26 mouse cellular contexts compared by ENCODE assay signal in genomic region chr6:99500570-99501270, GRCm38 (mm10). TPM values are rescaled to one million over a fixed set of nuclear protein-coding genes. Genes with fewer than 3 reads are reported as not detected.
A peak's percentile ranks its signal among the peaks of the same experiment; 100 is the strongest.
DNase-seq lines count a peak whose midpoint lies in the region; ATAC-seq and TF ChIP-seq lines count a peak whose summit lies in the region.
"Had no signal": no experiment of that assay in that cellular context is flagged by ENCODE, and none has a peak within 500 bp of the region (broad histone marks: within the 10 kb centered on the region; RNA-seq: fewer than 3 reads in every experiment).

No protein-coding gene starts in this region.

- no peak for TF ChIP-seq EP300 in liver, postnatal 0 days (IDR thresholded peaks at IDR 0.05; ENCODE audit: low read depth)

- H3K9ac ChIP-seq in heart, embryonic 12.5 days = no peak overlapping the region
- no peak overlapping the region for H3K9ac ChIP-seq in liver, embryonic 13.5 days
- H3K9ac ChIP-seq in liver, embryonic 15.5 days = no peak overlapping the region
- no peak overlapping the region for H3K9ac ChIP-seq in liver, postnatal 0 days (replicated peaks)
- H3K9ac ChIP-seq: embryonic facial prominence, embryonic 13.5 days; embryonic facial prominence, embryonic 15.5 days; forebrain, embryonic 13.5 days; forebrain, embryonic 15.5 days had no signal

- WGBS in heart, embryonic 12.5 days = 86% methylated on average over 3 of the region's 3 CpGs
- 64% methylated on average over 3 of the region's 3 CpGs for WGBS in liver, embryonic 13.5 days (ENCODE audit: insufficient replicate concordance)
- 65% methylated on average over 3 of the region's 3 CpGs for WGBS in liver, embryonic 15.5 days (ENCODE audit: insufficient replicate concordance)
- WGBS in liver, postnatal 0 days (ENCODE audit: insufficient replicate concordance) = 61% methylated on average over 3 of the region's 3 CpGs
- WGBS in forebrain, embryonic 10.5 days = 94% methylated on average over 3 of the region's 3 CpGs

- H3K27me3 ChIP-seq in heart, embryonic 12.5 days (replicated peaks) = no peaks in the 10 kb centered on the region
- no peaks in the 10 kb centered on the region for H3K27me3 ChIP-seq in liver, embryonic 13.5 days
- H3K27me3 ChIP-seq in liver, embryonic 15.5 days = no peaks in the 10 kb centered on the region
- H3K27me3 ChIP-seq in liver, postnatal 0 days (ENCODE audit: insufficient read depth, low read length) = no peaks in the 10 kb centered on the region
- no peaks in the 10 kb centered on the region for H3K27me3 ChIP-seq in forebrain, embryonic 10.5 days (ENCODE audit: poor library complexity, severe bottlenecking)
- H3K27me3 ChIP-seq: CH12.LX; embryonic facial prominence, embryonic 13.5 days; embryonic facial prominence, embryonic 15.5 days; forebrain, embryonic 13.5 days; forebrain, embryonic 15.5 days; Patski had no signal

- ATAC-seq in heart, embryonic 12.5 days (ENCODE audit: insufficient number of reproducible peaks, low FRiP score) = no peak
- ATAC-seq in liver, embryonic 13.5 days (ENCODE audit: low read depth) = peak; percentile 42; the same call in 1 of the 2 replicates
- ATAC-seq in liver, embryonic 15.5 days (ENCODE audit: insufficient read depth) = peak; percentile 58
- ATAC-seq in liver, postnatal 0 days = peak; percentile 79
- ATAC-seq: activated CD4-positive, CD25-positive, alpha-beta regulatory T cell, adult 4 months; CD4-positive, CD25-positive, alpha-beta regulatory T cell, adult 4 months; forebrain, embryonic 13.5 days; forebrain, embryonic 15.5 days; Patski had no signal

- H3K4me3 ChIP-seq in heart, embryonic 12.5 days = no peak overlapping the region
- no peak overlapping the region for H3K4me3 ChIP-seq in liver, embryonic 13.5 days (replicated peaks)
- H3K4me3 ChIP-seq in liver, embryonic 15.5 days (replicated peaks) = no peak overlapping the region
- no peak overlapping the region for H3K4me3 ChIP-seq in liver, postnatal 0 days (ENCODE audit: low read depth, low read length)
- H3K4me3 ChIP-seq in forebrain, embryonic 10.5 days = no peak overlapping the region
- H3K4me3 ChIP-seq: embryonic facial prominence, embryonic 13.5 days; embryonic facial prominence, embryonic 15.5 days; erythroblast, embryonic 14.5 days; forebrain, embryonic 13.5 days; forebrain, embryonic 15.5 days had no signal

- H3K36me3 ChIP-seq in heart, embryonic 12.5 days = peaks cover 19% of the 10 kb centered on the region
- H3K36me3 ChIP-seq in liver, embryonic 13.5 days = no peaks in the 10 kb centered on the region
- no peaks in the 10 kb centered on the region for H3K36me3 ChIP-seq in liver, embryonic 15.5 days (replicated peaks)
- H3K36me3 ChIP-seq in liver, postnatal 0 days (replicated peaks; ENCODE audit: insufficient read depth, low read length) = no peaks in the 10 kb centered on the region
- H3K36me3 ChIP-seq in forebrain, embryonic 10.5 days (replicated peaks) = peaks cover 35% of the 10 kb centered on the region
- H3K36me3 ChIP-seq: embryonic facial prominence, embryonic 13.5 days; embryonic facial prominence, embryonic 15.5 days; forebrain, embryonic 15.5 days had no signal

- no peak overlapping the region for H3K27ac ChIP-seq in heart, embryonic 12.5 days (ENCODE audit: poor library complexity, severe bottlenecking)
- peak overlapping the region; percentile 21; the same call in 1 of the 2 replicates for H3K27ac ChIP-seq in liver, embryonic 13.5 days
- peak overlapping the region; percentile 3; the same call in 1 of the 2 replicates for H3K27ac ChIP-seq in liver, embryonic 15.5 days (replicated peaks)
- H3K27ac ChIP-seq in liver, postnatal 0 days (ENCODE audit: low read depth) = peak overlapping the region; percentile 62
- H3K27ac ChIP-seq in forebrain, embryonic 10.5 days = no peak overlapping the region
- H3K27ac ChIP-seq: embryonic facial prominence, embryonic 13.5 days; embryonic facial prominence, embryonic 15.5 days; forebrain, embryonic 13.5 days; forebrain, embryonic 15.5 days had no signal

- H3K4me1 ChIP-seq in heart, embryonic 12.5 days (replicated peaks) = peaks cover 21% of the 10 kb centered on the region
- peaks cover 42% of the 10 kb centered on the region for H3K4me1 ChIP-seq in liver, embryonic 13.5 days (replicated peaks)
- peaks cover 31% of the 10 kb centered on the region for H3K4me1 ChIP-seq in liver, embryonic 15.5 days (replicated peaks)
- H3K4me1 ChIP-seq in liver, postnatal 0 days (ENCODE audit: insufficient read depth) = peaks cover 26% of the 10 kb centered on the region
- H3K4me1 ChIP-seq in forebrain, embryonic 10.5 days = peaks cover 25% of the 10 kb centered on the region
- H3K4me1 ChIP-seq: embryonic facial prominence, embryonic 15.5 days; forebrain, embryonic 15.5 days had no signal

- peak; percentile 61 for DNase-seq in heart, adult 11 months
- no peak for DNase-seq in liver, embryonic 13.5 days
- DNase-seq in liver = no peak
- DNase-seq in liver, postnatal 0 days = no peak
- DNase-seq in forebrain, embryonic 10.5 days (ENCODE audit: extremely low spot score, low spot score) = no peak
- DNase-seq: adrenal gland, adult 8-10 months; adrenal gland, postnatal 14 days; adrenal gland, postnatal 36 days; B cell, adult 2 months; cerebellum, adult 11-12 months; cerebellum, adult 2 months; cerebellum, adult 9-10 months; cerebellum, postnatal 10 days; cerebellum, postnatal 25 days had no signal

- H3K4me2 ChIP-seq in heart, embryonic 12.5 days = no peak overlapping the region
- no peak overlapping the region for H3K4me2 ChIP-seq in liver, embryonic 13.5 days
- H3K4me2 ChIP-seq in liver, embryonic 15.5 days = no peak overlapping the region
- no peak overlapping the region for H3K4me2 ChIP-seq in liver, postnatal 0 days (ENCODE audit: low read depth, low read length)
- H3K4me2 ChIP-seq: embryonic facial prominence, embryonic 13.5 days; embryonic facial prominence, embryonic 15.5 days; forebrain, embryonic 13.5 days; forebrain, embryonic 15.5 days had no signal

- H3K9me3 ChIP-seq in heart, embryonic 12.5 days (replicated peaks) = no peaks in the 10 kb centered on the region
- H3K9me3 ChIP-seq in liver, embryonic 13.5 days (replicated peaks) = no peaks in the 10 kb centered on the region
- no peaks in the 10 kb centered on the region for H3K9me3 ChIP-seq in liver, embryonic 15.5 days (replicated peaks)
- H3K9me3 ChIP-seq in liver, postnatal 0 days (ENCODE audit: low read length) = no peaks in the 10 kb centered on the region
- no peaks in the 10 kb centered on the region for H3K9me3 ChIP-seq in forebrain, embryonic 10.5 days
- H3K9me3 ChIP-seq: embryonic facial prominence, embryonic 13.5 days; embryonic facial prominence, embryonic 15.5 days; forebrain, embryonic 13.5 days; forebrain, embryonic 15.5 days; G1E had no signal

- no peak for TF ChIP-seq CTCF in liver, postnatal 0 days (IDR thresholded peaks at IDR 0.05; ENCODE audit: low read depth)

RNA-seq across cellular contexts. Expression of gene Foxp1, which starts 21.8 kb away (rescaled TPM):
- 91.1 and 94.2 TPM in 2 replicates for polyA plus RNA-seq in heart, embryonic 12.5 days (2016; fragmentation: Nextera tagmentation; extraction: Ambion mirVana)
- polyA plus RNA-seq in liver, embryonic 13.5 days (2015; fragmentation: Nextera tagmentation; extraction: Ambion mirVana) = 14.2 and 16.7 TPM in 2 replicates
- polyA plus RNA-seq in liver, embryonic 15.5 days (2015; fragmentation: Nextera tagmentation; extraction: Ambion mirVana) = 15.2 and 15.4 TPM in 2 replicates
- 18.4 and 18.9 TPM in 2 replicates for polyA plus RNA-seq in liver, postnatal 0 days (2015; fragmentation: Nextera tagmentation; extraction: Ambion mirVana)
- polyA plus RNA-seq in forebrain, embryonic 10.5 days (2016; fragmentation: Nextera tagmentation; extraction: Ambion mirVana) = 57.8 and 64.8 TPM in 2 replicates

Comparison
In these comparisons a context has a peak if more than half of its experiments do, and no peak if none do; other contexts are left out.
1. H3K27ac ChIP-seq: peak in liver, embryonic 13.5 days (single experiment), liver, embryonic 15.5 days (single experiment) and liver, postnatal 0 days (single experiment); none in heart, embryonic 12.5 days (single experiment) and forebrain, embryonic 10.5 days (single experiment).